Mouse (Mus musculus) frontal cortex, adult 2 months (tissue): ENCODE data around the gene Defb30. TPM values are rescaled to one million over a fixed set of nuclear protein-coding genes. Genes with fewer than 3 reads are reported as not detected.

Source experiments
- DNase-seq, 2 experiments: peaks; one replicate each; pipeline ENCODE4 v3.0.0; 2022; ENCODE audit warnings: low spot score in 1 of 2; ENCODE audit errors: extremely low spot score in 1 of 2
- polyA plus RNA-seq: library from polyadenylated mRNA; depleted of rRNA; stranded (reverse); fragments of >200 nt; gene quantifications from 2 replicates; pipeline ENCODE4 v1.2.3, GENCODE M21; 2012; rRNA removed

Defb30 gene
- polyA plus RNA-seq, result not detected in 2 replicates

DNA sequence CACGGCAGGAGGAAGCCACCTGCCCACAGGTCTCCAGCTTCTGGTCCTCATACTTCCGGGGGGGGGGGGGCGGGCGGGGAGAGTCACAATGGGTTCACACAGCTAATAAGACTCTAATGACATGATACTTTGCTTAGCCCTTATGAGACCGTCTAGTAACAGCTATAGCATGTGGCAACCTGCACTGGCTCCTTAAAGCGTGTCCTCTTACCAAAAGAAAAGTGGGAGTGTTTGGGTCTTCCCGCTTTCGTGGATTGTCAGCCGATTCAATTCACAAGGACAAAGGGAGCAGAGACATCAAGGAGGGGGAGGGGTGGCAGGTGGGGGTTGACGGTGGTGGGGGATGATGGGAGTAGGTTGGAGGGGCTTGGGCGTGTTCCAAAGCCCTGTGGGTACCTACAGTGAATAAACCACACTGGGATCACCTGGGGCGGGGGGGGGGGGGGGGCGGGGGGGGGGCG lies at the start of gene Defb30:
Gene Defb30 (minus strand): TSS at position 51 of the 461 bp plus-strand sequence.
- DNase-seq, result no peak

DNA sequence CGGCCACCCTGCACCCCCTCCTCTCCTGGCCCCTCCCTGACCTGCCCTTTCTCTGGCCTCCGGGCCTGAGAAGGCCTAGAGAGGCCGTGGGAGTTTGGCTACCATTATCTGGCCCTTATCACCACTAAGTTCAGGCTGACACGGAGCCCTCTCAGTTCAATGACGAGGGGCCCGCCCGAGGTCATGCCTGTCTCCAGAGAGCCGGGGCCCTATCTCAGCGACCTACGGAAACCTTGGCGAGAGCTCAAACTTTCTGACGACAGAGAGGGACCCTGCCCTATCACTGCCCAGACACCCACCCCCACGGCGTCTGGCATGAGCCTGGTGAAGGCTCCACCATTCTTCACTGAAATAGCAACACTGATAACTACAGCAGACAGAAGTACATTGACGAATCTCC lies 17.9 kb upstream of the Defb30 start:
- no peak for DNase-seq

DNA sequence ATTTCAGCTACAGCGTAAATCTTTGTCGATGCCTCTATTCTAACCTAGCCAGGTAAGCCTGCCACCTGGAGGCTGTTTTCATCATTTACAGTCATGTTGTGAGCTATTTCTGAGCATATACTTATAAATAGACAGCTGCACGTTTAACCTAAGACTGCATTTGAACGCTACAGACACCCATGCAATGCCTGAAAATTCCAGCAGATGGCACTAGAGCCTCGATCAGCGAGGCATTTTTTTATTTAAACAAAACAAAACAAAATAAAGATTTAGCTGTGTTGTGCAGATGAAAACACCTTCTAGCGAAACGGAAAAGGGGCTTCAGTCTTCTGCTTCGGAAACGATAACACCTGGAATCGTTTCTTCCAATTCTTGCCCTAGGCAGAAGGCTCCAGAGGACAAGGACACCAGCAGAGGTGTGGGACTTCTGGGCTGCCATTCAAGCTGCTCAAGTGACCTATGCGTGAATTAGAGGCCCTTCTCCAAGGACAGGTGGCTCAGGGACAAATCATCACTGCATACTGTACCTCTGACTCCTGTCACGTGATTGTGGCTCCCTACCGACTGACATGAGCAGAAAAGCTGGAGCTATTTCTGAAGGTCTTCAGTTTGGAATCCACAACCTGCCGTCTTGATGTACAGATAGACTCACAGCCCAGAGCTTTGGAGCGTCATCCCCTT lies 17.0 kb upstream of the Defb30 start:
- peak; percentile 8 to 82 for DNase-seq

DNA sequence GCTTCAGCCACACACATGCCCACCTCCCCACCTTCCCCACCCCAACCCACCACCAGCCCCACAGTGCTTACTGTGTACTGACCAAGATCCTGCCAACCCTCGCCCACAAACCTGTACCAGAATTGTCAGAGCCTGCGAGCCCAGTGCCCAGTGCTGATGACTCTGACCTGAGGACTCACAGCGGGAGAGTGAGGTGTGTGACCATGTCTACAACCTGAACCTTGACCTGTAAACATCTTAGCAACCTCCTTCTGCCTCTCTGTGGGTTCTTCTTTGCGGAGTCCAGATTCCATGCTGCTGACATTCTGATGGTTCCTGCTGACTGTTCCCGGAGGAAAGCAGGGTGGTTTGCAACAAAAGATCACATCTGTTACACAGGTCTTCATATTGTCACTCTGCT lies 15.6 kb upstream of the Defb30 start:
- DNase-seq, result no peak

DNA sequence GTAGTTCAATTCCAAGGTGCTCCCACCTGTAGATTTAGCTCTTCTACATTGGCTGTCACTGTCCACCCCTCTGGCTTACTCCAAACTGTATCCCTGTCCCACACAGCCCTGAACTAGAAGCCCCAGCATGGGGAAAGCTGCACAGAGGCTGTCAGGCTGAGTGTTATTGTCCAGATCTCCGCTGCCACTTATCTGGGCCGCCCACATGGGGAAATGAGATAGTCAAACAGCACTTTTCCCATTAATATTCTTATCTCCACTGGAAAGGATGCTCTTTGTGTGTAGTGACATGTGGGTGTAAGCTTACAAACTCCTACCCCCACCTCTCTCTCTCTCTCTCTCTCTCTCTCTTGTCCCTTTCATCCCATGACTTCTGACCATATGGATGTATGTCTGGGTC lies 12.4 kb upstream of the Defb30 start:
- no peak for DNase-seq

DNA sequence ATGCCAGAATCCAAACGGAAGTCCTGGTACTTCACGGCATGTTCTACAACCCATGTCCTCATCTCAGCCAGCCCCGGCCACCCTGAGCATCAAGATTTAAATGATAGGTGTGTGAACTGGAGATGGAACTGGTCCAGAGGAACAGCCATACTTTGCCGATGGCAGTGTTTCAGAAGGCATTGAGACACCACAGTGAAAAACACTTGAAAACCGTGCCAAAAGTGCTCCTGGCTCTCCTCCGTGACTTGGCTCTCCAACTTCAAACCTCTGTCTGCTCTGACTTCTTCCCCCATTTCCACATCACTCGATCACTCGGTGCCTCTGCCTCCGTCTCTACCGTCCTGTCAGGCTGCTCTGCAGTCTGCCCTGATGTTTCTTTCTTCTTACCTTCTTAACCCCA lies 10.6 kb upstream of the Defb30 start:
- DNase-seq, result no peak

DNA sequence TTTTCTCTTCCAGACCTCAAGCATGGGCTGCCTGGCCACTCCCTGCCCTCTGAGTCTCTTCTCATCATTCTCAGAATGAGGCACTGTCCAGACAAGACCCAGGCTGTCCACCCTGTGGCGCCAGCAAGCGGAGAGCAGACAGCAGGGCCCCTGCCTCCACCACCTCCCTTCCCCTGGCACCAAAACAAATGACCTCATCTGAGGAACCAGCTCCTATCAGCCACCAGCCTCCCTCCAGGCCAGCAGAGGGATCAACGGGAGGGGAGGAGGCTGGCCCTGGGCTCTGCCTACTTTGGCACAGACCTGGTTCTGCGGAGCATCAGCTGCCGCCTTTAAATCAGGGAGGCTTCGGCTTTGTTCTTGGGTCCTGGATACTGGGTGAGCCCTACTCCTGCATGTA lies 5.0 kb upstream of the Defb30 start:
- DNase-seq, result peak; percentile 7 to 39

DNA sequence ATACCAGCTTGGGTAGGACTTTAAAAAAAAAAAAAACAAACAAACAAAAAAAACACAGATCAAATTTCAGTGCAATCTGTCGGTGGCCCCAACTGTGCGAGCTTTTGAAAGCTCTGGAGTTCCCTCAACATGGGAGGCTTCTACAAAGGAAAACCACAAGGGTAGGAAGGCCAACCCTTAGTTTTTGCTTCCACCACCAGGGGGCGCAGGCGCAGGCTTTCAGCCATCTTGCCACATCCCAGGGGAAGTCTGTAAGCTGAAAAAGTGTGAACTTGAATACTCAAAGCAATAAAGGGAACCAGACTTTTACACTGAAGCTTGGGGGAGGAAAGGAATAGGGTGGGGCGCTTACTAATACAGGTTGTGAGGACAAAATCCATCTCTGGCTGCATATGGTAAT lies 1.0 kb upstream of the Defb30 start:
- DNase-seq, result peak in 1 of 2 experiments; percentile 60

DNA sequence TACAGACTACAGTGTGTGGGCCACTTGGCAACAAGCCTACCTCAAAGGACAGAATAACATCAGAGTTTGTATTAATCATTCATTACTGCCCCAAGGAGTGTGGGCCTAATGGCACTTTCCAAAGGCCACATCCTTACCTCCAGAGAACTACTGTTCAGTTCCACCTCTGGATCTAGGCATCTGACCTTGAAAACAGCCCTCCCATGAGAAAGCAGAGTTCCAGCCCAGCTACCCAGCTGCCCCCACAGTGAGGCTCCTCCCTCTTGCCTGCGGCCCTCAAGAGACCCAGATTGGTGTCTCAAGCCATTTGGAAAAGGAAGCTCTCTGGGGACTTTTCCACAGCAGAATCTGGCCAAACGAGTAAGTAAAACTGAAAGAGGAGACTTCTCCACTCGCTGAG lies 3.1 kb downstream of the Defb30 start, which contains the start of gene Defb42:
Gene Defb42 (plus strand): TSS at position 301 of the 400 bp plus-strand sequence.
- DNase-seq, result no peak

DNA sequence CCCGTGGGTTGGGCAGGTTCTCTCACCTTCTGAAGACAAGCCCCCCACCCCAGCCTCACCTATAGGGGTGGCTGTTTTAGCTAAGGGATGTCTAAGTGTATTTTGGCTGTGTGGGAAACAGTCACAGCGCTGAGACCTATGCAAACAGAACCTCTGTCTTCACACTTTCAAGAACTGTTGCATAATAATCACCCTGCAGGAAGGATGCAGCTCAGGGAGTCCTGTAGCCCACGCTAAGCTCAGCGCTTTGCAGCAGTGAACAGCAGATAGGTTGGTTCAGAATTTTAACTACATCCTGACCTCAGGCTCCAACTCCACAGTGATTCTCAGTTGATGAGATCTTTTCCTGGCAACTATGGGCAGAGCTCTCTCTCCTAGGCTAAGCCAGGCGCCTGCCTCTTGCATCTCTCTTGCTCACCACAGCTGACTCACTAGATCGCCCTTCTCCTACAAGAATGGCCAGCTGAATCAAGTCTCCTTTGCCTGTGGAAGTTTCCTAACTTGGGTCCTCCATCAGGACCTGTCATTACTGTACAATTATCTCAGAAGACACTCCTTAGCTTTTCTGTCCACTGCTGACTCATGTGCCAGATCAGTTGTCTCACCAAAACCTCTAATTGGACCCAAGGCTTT lies 29.1 kb downstream of the Defb30 start:
- peak; percentile 44 to 57 for DNase-seq

DNA sequence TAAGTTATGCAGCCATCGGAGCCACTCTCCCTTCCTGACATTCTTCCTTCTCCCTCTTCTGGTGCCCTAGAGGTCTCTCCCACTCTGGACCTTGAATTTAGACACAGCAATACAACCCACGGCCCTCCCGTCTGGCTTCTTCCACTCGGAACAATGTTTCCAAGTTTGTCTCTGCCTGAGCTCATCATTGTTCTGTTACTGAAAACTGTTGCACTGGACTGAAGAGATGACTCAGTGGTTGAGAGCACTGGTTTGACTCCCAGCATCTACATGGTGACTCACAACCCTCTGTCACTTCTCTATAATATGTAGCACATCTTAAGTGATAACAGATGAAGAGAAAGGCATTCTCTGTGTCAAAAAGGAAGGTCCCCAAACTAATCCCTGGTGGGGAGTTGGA lies 35.1 kb downstream of the Defb30 start:
- peak in 1 of 2 experiments; percentile 10 for DNase-seq

DNA sequence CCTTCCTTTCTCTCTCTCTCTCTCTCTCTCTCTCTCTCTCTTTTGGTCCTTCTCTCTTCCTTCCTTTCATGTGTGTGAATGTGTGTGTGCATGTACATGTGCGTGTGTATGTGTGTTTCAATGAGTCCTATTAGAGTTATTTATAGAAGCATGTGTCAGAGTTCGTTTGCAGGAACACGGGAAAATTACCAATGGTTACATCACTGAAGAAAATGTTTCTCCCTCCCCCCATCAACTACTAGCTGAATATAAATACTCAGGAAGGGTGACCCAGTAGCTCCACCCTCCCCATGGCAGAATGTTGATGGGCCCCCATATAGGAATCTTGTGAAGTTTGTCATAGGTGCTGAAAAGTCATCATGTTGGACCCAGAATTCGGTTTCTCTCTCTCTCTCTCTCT lies 36.7 kb downstream of the Defb30 start:
- DNase-seq, result no peak

DNA sequence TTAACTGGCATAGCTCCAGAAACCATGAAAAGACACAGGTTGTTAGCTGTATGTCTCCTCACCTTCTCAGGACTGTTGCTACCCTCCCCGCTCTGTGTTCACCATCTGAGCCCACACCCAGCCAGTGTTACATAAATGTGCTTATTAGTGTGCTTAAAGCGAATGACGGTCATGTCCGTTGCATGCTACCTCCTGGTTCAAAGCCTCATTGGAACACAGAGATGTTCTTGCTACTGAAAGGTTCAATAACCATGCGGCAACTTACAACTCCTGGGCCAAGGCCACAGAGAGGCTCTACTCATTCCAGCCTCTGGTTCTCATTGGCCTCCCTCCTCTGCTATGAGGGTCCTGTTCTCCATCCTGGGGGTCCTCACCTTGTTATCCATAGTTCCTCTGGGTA lies 38.3 kb downstream of the Defb30 start, which contains the start of gene Defb43:
Gene Defb43 (plus strand): TSS at position 301 of the 400 bp plus-strand sequence.
- DNase-seq, result no peak

DNA sequence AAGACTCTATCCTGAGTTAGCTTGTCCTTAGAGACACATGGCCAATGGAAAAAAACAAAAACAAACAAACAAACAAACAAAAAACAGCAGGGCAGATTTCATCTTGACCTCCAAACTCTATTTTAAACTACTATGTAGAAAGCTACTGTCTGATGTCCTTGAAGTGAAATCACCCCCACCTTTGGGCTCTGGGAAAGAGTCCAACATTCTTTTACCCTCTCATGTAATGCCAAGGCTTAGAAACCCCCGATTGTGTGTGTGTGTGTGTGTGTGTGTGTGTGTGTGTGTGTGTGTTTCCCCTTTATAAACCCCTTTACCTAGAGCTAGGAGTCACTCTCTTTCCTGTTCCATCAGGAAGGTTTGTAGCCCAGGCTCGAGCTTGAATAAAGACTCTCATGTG lies 47.2 kb downstream of the Defb30 start:
- no peak for DNase-seq

DNA sequence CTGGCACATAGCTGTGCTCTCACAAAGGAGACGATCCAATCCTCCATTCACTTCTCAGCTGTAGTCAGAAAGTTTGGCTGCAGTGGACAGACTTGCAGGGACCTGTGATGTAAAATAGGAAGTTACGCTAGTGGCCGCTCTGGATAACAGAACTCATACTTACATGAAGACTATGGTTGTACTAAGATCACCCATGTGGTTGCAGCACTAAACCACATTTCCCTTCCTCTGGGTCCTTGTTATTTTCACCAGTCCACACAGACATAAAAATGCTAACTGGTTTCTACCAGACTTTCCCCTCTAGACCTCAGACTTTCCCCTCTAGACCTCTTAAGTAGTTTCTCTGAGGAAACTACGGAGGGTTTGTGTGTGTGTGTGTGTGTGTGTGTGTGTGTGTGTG lies 50.8 kb downstream of the Defb30 start:
- no peak for DNase-seq

DNA sequence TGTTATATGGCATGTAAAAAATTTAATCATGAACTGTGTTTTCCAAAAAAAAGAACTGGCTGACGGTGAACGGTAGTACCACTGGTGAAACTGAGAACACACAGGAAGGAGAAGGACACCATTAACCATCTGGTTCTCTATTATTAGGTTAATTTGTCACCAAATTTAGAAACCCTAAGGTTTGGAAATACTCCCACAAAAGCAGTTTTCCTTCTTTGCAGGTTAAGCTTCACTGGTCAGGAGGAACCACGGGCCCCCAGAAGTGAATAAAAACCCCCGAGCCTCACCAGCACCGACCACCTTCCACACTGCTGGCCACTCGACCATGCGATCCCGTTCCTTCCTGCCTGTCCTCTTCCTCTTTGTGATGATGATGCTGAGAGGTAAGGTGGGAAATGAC lies 52.0 kb downstream of the Defb30 start, which contains the start of gene Defb47:
Gene Defb47 (plus strand): TSS at position 301 of the 400 bp plus-strand sequence.
- no peak for DNase-seq

DNA sequence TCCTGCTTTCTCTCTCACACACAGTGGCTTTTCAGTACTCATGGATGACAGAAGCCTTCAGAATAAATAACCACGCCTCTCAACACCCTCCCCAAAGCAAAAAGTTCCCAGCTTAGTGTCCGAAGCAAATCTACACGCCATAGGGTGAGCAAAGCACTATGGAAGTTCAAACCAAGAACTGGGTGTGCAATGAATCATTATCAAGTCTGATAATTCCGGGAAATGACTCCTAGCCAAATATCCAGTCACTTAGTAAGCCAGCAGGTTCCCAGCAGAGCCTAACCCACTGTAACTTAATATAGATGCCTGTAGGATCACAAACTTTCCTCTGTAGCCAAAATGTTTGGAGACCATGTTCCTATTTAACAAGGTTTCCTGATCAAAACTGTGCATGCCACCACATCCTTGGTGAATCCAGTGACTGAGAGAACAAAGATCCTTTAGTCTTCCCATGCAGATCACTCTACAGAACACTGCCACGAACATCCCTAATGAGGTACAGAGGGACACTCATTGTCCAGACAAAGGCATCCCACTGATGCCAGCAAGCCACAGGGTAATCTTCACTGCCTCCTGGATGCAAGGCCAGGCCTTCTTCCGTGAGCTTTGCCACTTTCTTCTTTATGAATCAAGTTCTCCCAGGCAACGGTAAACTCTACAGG lies 57.8 kb downstream of the Defb30 start:
- DNase-seq, result no peak

DNA sequence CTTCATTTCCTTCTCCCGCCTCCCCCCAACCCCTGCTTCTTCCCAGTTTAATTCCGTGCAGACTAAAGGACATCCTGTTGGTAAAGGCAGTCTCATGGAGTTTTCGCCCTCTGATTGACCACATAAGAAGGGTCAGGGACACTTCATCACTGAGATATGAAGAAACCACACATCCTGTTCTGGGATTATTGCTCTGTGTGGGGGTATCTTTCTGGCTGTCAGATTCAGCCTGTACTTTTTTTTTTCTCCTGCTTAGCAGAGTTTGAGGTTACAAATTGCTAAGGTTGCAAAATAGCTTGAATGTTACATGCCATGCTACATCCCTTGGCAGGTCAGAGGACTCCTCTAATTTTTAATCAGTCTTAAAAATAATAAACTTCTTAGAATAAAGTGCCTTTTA lies 58.5 kb downstream of the Defb30 start:
- DNase-seq, result no peak

DNA sequence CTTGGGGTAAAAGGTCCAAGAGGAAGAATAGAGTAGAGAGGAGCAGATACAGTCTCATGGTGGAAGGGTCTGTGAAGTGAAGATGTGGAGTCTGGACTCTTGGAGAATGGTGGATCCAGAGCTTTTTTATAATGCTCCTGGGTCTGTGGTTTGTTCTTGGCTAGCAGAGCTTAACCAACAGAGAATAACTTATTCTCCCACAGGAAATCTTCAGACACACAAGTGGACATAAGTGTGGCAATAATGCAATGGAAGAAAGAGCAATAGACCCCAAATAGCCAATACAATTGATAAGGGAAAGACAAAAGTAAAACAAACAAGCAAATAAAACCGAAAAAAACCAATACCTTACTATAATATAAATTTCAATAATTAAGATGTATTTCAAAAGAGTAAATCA lies 65.3 kb downstream of the Defb30 start, which contains the start of gene Defb48:
Gene Defb48 (minus strand): TSS at position 101 of the 400 bp plus-strand sequence.
- no peak for DNase-seq
